Mouse (Mus musculus): Measurements from ENCODE around the gene Lrit2.

DNA sequence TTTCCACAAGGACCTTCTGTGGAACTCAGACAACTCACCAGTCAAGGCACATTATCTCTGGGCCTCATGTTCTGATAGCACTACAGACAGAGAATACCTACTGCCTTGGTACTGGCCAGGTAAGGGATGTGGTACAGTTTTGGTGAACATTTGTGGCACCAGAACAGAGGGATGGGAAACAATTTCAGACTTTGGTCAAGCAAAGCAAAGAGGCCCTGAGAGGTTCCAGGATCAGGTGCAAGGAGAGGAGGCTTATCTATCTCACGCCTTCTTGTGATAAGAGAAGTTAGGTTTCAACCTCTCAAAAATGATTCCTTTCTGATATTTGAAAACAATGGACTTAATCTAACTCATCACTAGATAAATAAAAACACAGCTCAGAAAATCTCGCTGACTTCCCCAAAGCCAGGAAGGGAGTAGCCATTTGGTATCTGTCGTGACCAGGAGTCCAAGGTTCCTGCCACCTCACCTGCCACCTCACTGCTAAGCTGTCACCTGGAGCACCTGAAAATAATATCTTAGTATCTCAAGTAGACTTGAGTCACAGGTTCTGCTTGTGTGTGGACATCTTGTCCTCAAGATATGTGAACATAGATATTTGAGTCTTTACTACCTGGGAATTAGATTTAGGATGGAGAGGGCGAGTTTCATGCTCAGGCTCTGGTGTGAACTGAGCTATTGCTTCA, 40.3 kb upstream of the Lrit2 start:
- no peak for TF ChIP-seq GATA1 (IDR thresholded peaks at IDR 0.05; ENCODE audit: borderline replicate concordance, low read length)
- TF ChIP-seq FLI1 (IDR thresholded peaks at IDR 0.05; ENCODE audit: low read length): no peak

All from megakaryocyte, embryonic 14.5 days (primary cell).